Mouse (Mus musculus) frontal cortex, postnatal 14 days (tissue): Measurements from ENCODE around the gene Mybpc3.
"Not testable (repeated sequence)": the region's sequence is repeated elsewhere in the genome, so short reads cannot be mapped to it uniquely, and the experiment has no call there.

ENCODE experiments used
- DNase-seq, 2 experiments: peaks; one replicate each; pipeline ENCODE4 v3.0.0; 2022; ENCODE audit warnings: low spot score in 2 of 2

The Mybpc3 gene

DNA sequence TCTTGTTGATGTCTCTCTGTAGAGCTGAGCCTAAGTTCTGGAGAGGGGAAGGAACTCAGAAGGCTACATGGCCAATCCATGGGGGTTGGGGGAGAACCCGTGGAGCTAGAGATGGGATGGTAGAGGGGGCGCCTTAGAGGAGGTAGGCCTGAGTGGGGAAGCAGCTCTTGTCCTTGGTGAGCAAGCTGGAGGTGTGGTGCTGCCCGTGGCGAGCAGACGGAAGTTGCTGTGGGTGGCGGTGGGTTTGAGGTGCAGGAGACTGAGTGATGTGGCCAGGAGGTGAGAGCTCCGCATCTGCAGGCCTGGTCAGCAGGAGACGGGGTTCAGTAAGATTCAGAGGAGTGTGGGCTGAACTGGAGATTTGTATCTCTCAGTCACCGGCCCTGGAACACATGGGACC is 30.5 kb upstream of the Mybpc3 start:
- DNase-seq = no peak

DNA sequence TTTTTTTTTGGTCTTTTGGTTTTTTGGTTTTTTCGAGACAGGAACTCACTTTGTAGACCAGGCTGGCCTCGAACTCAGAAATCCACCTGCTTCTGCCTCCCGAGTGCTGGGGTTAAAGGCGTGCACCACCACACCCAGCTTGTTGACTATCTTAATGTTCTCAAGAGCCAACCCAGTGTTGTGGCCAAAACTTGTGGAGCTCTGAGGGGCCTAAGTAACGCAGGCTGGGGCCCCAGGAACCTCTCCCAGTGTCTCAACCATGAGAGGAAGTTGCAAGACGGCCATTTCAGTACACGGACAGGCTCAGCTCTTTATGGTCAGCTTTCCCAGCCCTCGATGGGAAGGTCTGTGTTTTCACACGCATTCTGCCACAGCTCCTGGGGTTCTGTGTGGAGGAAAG is 29.0 kb upstream of the Mybpc3 start:
- no peak for DNase-seq

DNA sequence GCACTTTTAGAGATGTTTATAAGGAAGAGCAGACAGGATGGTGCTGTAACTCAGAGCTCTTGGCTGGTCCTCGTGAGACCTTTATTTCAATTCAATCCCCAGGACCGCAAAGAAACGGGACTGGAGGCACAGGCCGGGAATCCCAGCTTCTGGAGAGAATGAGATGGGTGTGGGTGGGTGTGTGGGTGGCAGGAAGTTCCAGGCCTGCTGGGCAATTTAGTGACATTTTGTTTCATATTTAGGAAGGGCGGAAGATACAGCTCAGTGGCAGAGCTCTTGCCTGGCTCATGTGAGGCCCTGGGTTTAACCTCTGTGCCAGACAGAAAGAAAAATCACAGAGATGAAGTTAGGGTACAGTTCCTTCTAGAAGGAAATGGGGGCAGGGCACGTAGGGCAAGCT is 27.7 kb upstream of the Mybpc3 start:
- DNase-seq = no peak

DNA sequence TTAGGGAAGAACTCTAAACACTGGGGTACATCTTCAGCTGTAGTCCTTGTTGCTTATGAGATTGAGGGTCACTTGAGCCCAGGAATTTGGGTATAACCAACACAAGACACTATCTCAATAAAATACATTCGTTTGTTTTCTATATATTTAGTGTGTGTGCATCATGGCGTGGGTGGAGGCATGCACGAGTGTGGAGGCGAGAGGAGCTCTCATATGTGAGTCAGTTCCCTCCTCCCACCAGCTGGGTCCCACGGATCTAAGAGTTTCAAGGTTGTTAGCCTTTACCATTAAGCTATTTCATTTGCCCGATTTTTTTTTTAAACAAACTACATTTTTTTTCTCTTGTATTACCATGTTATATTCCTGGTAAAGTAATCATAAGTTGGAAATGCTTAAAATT is 27.1 kb upstream of the Mybpc3 start:
- no peak for DNase-seq

DNA sequence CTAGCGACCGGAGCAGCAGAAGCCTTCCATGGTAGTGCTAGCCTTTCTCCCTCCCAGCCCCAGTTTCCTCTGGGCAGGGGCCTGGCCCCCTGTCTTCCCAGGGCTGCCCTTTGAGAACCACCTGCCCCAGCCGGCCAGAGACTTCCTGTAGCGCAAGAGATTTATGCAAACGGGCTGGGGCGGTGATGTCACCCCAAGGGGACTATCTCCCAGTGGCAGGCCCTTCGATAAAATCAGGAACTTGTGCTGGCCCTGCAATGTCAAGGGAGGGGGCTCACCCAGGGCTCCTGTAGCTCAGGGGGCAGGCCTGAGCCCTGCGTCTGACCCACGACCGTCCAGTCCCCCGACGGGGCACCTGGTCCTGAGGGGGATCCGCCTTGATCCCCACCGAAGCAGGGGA is 21.4 kb upstream of the Mybpc3 start:
- DNase-seq = no peak

DNA sequence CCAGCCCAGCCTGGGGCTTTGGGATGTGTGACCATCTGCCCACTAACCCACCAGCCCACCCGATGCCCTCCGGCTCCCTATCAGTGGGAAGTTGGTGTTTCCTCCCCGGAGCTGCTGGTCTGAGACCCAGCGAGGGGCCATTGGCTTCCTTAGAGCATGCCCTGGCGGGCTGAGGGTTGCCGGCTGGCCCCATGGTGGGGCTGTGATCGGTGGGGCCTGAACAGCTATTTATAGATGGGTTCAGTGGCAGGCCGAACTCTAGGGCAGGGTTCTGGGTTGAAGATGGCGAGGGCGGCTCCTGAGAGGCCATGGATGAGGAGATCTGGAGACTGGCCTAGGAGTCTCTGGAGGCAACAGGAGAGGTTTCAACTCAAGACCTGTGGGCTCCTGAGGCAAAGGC is 20.9 kb upstream of the Mybpc3 start:
- DNase-seq = no peak

DNA sequence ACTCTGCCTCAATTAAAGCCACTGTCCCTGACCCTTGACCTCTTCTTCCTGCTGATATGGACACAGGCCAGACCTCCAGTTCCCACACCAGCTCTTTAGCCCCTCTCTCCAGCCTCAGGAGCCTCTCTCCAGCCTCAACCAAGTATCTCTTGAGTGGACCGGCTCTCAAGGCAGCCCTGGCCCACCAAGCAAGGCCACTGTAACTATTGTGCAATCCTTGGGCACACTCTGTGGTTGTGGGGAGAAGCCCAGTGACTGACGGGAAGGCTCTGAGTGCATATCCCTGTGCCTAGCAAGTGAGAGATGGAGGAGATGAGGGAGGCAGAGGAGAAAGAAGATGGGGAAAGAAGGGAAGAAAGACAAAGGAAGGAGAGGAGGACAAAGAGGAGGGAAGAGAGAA is 19.8 kb upstream of the Mybpc3 start:
- DNase-seq = no peak

DNA sequence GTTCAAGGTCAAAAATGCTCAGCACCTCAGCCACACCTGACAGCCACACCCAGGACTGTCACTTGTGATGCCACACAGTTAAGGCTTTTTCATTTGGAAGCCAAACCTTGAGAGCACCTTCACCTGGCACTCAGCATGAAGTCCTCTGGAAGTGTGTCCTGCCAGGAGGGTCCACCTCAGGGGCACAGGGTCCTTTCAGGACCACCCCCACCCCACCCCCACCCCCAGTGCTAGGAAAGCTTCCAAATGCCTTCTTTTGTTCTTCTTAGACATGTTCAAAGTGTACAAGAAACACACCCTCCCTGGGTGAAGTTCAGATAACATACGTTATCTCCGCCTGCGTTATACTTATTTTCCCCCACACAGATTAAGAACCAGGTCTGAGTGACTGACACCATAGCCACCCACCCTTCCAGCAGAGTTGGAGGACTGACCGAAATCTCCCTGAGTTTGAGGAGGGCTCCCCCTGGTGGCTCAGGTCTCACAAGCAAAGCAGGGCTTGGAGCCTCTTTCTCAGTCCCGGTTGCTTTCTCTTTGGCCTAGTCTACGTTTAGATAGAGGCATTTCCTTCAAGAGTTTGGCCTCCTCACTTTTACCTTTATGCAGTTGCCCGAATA is 16.7 kb upstream of the Mybpc3 start:
- DNase-seq = peak; percentile 66 to 88

DNA sequence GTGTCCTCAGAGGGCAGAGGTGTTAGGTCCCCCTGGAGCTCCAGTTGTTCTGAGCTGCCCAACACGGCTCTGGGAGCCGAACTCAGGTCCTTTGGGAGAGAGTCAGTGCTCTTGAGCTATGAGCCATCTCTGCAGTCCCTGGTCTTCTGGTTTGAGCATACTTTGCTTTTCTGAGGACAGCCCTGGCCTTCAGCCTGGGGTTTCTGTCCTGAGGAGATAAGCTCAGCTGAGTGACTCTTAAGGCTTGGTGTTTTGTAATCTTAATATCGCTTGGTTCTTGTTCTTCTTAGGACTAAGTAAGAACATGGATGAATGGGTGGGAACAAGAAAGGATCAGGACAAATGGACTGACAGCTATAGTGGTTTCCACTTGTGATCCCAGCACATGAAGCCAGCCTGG is 9.8 kb upstream of the Mybpc3 start:
- no peak for DNase-seq

DNA sequence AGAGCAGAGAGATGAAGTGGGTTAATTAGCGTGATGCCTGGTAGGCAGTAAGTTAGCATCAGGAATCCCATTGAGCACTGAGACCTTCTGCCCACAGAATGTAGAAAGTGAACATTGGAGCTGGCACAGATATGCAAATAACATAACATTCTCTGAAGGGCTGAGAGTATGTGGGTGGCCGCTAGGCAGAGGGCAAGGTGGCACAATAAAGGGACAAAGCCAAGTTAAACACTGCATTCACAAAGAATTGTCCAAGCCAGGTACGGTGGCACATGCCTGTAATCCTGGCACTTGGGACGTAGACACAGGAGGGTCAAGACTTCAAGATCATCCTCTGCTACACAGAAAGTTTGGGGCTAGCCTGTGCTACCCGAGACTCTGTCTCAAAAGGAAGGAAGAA is 8.7 kb upstream of the Mybpc3 start:
- no peak for DNase-seq

DNA sequence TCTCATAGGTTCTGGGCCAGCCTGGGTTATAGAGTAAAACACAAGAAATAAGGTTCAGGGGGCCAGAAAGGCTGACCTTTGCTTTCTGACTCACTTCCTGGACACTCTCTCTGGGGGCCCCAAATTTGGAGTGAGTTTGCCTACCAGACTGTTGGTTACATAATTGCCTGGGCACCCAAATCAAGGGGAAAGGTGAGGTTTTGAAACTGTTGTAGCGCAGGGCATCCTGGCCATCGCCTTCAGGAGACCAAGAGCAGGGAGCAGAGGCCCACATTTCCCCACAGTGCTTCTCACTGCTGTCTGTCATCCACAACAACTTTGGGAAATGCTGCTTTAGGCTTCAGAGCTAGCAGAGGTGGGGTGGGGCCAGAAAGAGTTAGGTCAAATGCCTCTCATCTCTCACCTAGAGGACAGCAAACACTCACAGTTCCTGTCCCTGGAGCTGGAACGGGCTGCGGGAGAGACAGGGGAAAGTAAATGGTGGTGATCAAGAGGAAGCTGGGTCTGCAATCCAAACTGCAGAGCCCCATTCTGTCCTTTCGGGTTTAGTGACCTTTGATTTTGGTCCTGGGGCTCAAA is 8.0 kb upstream of the Mybpc3 start:
- no peak for DNase-seq

DNA sequence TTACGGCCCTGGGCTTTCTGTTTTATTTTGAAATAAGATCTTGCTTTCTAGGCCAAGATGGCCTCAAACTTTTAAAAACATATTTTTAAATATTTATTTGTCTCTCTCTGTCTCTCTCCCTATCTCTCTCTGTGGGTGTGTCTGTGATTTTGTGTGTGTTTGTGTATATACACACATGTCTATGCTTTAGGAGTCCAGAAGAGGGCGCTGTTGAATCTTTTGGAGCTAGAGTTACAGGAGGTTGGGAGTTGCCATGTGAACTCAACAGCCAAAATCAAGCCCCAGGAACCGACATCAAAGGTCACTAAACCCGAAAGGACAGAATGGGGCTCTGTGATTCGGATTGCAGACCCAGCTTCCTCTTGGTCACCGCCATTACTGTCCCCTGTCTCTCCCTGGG is 7.5 kb upstream of the Mybpc3 start:
- no peak for DNase-seq

DNA sequence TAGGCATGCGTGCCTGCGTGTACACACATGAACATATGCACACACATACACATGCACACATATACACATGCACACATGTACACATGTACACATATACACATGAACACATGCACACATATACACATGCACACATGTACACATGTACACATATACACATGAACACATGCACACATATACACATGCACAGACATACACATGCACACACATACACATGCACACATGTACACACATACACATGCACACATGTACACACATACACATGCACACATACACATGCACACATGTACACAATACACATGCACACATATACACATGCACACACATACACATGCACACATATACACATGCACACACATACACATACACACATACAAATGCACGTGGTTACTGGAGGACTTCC is 6.1 kb upstream of the Mybpc3 start:
- not testable (repeated sequence) for DNase-seq

DNA sequence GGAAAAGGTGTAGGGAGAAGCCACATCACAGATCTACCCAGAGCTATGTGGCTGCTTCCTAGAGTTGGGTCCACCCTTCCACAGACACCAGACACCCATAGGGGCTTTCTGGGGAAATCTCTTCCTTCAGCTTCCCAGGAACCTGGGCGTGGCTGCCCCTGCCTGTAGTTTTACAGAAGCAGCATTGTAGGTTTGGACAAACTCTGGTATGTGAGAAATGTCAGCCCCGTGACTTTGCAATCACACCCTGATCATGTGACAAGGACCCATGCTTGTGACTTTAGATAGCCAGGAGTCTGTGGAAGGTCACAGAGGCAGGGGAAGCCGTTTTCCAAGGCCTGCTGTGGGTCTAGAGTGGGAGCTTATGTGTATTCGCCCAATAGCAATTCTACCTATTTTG is 5.5 kb upstream of the Mybpc3 start:
- DNase-seq = no peak

DNA sequence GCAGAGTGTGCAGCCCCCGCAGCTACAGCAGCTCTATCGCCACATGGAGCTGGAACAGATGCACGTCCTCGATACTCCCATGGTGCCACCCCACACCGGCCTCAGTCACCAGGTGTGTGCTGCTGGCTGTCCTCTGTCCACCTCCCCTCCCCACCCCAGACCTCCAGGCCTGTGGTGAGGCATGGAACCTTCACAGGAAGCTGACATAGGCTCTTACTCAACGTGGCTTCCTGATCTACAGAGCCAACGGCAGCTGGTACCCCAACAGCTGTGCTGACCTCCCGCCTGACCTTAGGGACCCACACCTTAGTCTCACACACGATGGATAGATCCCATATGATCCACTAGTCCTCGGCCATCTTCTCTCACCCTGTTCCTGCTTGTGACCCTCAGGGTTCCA is 4.6 kb upstream of the Mybpc3 start:
- DNase-seq = no peak

DNA sequence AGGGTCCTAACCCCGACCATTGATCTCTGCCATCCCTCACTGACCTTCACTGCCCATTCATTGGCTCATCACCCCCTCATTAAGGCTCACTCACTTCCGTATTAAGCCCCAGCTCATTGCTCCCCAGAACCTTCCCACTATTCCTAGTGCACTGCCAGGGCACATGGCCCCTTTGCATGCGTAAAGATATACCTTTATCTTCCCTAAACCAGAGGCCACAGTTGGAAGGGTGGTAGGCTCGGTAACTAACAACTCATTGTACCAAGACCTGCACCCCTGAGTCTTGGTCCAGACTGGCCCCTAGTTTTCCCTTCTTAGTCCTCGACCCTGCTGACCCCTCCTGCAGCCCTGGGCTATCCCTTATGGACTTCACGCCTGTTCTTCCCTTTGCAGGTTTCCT is 4.1 kb upstream of the Mybpc3 start:
- no peak for DNase-seq

DNA sequence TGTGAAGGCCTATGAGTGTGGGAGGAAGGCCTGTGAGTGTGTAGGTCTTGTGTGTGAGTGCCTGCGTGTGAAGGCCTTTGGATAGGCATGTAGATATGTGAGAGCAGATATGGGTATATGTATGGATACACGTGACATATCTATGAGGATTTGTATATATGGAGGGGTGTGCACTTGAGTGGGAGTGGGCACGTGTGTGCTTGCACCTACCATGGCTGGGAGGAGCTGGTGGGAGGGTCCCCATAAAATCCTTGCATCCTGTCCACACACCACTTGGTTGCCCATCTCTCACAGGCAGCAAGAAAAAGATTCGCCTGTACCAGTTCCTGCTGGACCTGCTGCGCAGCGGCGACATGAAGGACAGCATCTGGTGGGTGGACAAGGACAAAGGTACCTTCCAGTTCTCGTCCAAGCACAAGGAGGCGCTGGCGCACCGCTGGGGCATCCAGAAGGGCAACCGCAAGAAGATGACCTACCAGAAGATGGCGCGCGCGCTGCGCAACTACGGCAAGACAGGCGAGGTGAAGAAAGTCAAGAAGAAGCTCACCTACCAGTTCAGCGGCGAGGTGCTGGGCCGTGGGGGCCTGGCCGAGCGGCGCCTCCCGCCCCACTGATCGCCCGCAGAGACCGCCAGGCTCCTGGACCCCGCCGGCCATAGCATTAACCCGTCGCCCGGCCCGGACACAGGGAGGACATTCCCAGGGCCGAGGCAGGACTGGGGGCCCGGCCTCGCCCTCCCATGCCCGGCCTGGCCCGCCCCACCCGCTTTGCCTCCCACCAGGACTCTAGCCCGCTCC is 3.0 kb upstream of the Mybpc3 start:
- peak; percentile 79 to 88 for DNase-seq

DNA sequence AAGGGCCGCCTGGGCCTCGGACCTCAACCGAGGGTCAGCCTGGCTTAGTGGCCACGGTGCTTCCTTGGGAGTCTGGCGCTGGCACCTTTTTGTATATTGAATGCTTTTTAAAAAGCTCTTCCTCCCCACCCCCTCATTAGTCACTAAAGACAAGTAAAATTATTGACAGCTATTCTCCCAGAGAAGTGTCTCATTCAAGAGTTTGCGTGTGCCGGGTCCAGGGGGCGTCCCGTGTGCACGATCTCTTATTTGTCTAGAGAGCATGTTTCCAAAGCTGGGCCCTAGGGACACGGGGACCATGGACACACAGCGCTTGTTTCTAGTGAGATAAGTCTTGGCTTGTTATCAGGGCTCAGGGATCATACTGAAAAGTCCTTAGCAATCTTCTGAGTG is 2.4 kb upstream of the Mybpc3 start:
- no peak for DNase-seq

DNA sequence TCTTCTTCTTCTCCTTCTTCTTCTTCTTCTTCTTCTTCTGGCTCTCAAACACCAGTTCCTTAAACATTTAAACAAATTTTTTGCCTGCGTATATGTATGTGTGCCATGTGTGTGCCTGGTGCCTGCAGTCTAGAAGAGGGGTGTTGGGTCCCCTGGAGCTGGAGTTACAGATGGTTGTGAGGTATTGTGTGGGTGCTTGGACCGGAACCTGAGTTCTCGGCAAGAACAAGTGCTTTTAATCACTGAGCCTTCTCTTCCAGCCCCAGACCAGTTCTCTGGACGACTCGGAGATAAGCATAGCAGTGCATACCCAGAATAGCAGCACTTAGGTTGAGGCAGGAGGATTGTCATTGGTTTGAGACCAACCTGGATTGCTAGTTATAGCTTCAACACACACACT is 1.1 kb upstream of the Mybpc3 start:
- DNase-seq = no peak

DNA sequence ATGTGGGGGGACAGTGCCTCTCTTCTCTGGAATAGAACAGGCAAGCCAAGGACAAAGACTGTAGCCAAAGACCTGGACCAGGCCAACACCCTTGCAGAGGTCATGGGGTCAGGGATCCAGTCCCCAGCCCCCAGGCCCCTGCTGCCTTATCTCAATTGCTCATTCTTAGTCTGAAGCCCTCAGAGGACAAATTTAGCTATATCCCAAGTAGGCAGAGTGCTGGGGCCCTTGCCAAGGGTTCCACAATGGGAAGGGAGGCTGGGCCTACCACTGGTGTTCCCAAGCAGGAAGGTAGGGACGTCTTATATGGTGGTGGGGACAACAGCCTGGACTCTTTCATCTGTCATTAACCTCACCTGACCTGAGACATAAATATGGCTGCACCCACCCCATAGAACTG is 703 bp downstream of the Mybpc3 start:
- DNase-seq = no peak

DNA sequence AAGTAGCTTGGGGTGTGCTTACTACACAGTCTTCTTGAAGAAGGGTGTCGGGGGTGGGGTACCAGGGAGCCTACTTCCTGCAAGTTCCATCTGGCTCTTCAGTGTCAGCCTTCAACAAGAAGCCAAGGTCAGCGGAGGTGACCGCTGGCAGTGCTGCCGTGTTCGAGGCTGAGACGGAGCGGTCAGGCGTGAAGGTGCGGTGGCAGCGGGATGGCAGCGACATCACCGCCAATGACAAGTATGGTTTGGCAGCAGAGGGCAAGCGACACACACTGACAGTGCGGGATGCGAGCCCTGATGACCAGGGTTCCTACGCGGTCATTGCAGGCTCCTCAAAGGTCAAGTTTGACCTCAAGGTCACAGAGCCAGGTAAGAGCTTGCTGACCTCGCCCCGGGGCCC is 1.1 kb downstream of the Mybpc3 start:
- no peak for DNase-seq

DNA sequence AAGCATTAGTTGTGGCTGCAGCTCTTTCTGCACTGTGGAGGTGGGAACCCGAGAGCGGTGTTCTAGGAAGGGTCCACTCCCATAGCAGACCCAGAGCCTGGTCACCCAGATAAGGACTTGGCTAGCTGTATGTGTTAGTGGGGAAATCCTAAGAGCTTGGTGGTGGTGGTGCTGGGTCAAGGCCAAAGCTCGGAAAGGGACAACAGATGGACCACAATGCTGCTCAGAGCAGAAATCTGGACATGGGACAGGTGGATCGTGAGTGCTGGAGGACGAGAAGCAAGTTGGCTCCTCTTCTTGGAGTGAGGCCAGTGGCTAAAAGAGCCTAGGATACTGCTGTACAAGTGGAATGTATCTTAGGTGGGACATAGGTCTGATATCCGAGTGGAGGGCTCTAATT is 1.6 kb downstream of the Mybpc3 start:
- no peak for DNase-seq

DNA sequence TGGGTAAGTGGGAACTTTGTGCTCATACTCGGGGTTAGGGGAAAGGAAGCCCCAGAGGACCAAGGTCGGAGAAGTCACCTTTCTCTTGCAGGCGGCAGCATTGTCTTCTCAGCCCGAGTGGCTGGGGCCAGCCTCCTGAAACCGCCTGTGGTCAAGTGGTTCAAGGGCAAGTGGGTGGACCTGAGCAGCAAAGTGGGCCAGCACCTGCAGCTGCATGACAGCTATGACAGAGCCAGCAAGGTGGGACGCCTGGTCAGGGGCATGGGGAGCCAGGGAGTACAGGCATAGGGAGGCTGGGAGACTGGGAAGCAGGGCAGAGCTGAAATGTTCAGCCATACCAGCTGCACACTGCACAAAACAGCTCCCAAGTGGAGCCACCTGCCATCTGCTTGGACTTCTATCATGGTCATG is 2.3 kb downstream of the Mybpc3 start:
- no peak for DNase-seq

DNA sequence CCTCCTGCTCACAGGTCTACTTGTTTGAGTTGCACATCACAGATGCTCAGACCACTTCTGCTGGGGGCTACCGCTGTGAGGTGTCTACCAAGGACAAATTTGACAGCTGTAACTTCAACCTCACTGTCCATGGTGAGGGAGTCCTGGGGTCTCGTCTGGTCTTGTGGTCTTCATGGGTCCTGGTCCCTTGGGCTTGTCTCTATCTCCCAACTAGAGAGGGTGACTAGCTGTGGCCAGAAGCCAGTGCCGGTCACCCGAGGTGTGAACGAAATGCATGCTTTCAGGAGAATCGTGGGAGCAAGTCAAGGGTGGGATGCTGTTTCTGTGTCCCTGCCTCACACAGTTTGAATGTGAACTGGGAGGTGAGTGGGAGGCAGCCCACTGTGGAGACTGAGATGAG is 3.1 kb downstream of the Mybpc3 start:
- DNase-seq = no peak
